Mouse (Mus musculus): ENCODE measurements around the gene Tmem132e.

DNA sequence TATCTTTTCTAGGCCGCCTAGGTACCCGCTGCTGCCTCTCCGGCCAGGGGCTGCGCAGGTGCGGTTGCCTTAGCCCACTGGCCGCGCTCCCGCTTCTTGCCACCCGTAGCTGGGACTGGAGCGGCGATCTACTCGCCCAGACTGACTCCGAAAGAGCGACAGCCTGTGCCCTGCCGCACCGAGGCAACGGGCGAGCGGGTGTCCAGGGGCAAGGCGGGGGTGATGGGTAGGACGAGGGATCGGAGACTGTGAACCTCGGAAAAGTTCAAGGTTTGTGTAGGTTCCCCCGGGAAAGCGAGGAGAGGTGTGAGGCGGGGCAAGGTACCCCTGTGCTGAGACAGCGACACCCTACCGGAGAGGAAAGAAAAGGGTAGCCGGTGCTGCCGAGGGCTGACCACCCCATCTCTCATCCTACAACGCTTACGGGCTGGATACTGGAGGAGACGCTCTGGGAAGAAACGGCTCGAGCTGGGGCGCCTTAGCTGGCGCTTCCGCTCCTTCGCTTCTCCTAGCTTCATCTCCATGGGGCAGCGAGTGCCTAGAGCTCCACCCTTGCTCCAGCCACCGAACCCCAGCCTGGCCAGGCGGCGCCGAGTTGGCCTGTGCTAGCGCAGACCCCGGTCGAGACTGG lies 874 bp upstream of the Tmem132e start:
- TF ChIP-seq CTCF (IDR thresholded peaks at IDR 0.05; ENCODE audit: borderline replicate concordance, insufficient read depth, low read depth, low read length) = no peak
- TF ChIP-seq POLR2A (IDR thresholded peaks at IDR 0.05; ENCODE audit: borderline replicate concordance, insufficient read depth, low read length) = no peak
